Mouse (Mus musculus): Measurements from ENCODE around the gene Plac9a.
"Not testable (repeated sequence)": the region's sequence is repeated elsewhere in the genome, so short reads cannot be mapped to it uniquely, and the experiment has no call there.

Gene Plac9a

GRCm38 (mm10) chr14:25903000-25903399, at the start of gene Plac9a:
Gene Plac9a, minus strand, starts transcription at chr14:25903100.
- not testable (repeated sequence) for DNase-seq (ENCODE audit: low spot score)

- DNase-seq (ENCODE audit: low spot score) = not testable (repeated sequence)
These were observed 35.1 kb upstream of the Plac9a start, which contains the start of gene Cphx1 for GRCm38 (mm10) chr14:25938004-25938403. Gene Cphx1, plus strand, starts transcription at chr14:25938304.

GRCm38 (mm10) chr14:25936867-25937630, 34.1 kb upstream of the Plac9a start:
- not testable (repeated sequence) for DNase-seq (ENCODE audit: low spot score)

- DNase-seq (ENCODE audit: low spot score) = not testable (repeated sequence)
These were observed 24.6 kb upstream of the Plac9a start, which contains the start of gene Tmem254a for GRCm38 (mm10) chr14:25927562-25927881. Gene Tmem254a, minus strand, starts transcription at chr14:25927672.

GRCm38 (mm10) chr14:25926814-25927561, 24.1 kb upstream of the Plac9a start:
- DNase-seq (ENCODE audit: low spot score) = not testable (repeated sequence)

- DNase-seq (ENCODE audit: low spot score) = not testable (repeated sequence)
These were observed 15.7 kb upstream of the Plac9a start for GRCm38 (mm10) chr14:25918427-25919170.

GRCm38 (mm10) chr14:25908976-25909375, 6.1 kb upstream of the Plac9a start:
- DNase-seq (ENCODE audit: low spot score) = not testable (repeated sequence)

GRCm38 (mm10) chr14:25907272-25907671, 4.4 kb upstream of the Plac9a start:
- not testable (repeated sequence) for DNase-seq (ENCODE audit: low spot score)

- not testable (repeated sequence) for DNase-seq (ENCODE audit: low spot score)
These were observed 2.3 kb upstream of the Plac9a start for GRCm38 (mm10) chr14:25905243-25905642.

- DNase-seq (ENCODE audit: low spot score) = not testable (repeated sequence)
These were observed 7.2 kb downstream of the Plac9a start for GRCm38 (mm10) chr14:25895686-25896085.

GRCm38 (mm10) chr14:25894566-25894965, 8.3 kb downstream of the Plac9a start:
- DNase-seq (ENCODE audit: low spot score) = not testable (repeated sequence)

- DNase-seq (ENCODE audit: low spot score) = not testable (repeated sequence)
These were observed 17.0 kb downstream of the Plac9a start for GRCm38 (mm10) chr14:25885886-25886285.

GRCm38 (mm10) chr14:25881769-25882168, 21.1 kb downstream of the Plac9a start:
- not testable (repeated sequence) for DNase-seq (ENCODE audit: low spot score)

- not testable (repeated sequence) for DNase-seq (ENCODE audit: low spot score)
These were observed 26.3 kb downstream of the Plac9a start for GRCm38 (mm10) chr14:25876640-25877039.

- DNase-seq (ENCODE audit: low spot score) = no peak
These were observed 30.2 kb downstream of the Plac9a start for GRCm38 (mm10) chr14:25872461-25873415.

- no peak for DNase-seq (ENCODE audit: low spot score)
These were observed 33.6 kb downstream of the Plac9a start for GRCm38 (mm10) chr14:25869135-25869878.

GRCm38 (mm10) chr14:25868706-25869105, 34.2 kb downstream of the Plac9a start:
- no peak for DNase-seq (ENCODE audit: low spot score)

GRCm38 (mm10) chr14:25867834-25868233, 35.1 kb downstream of the Plac9a start:
- peak; percentile 73 for DNase-seq (ENCODE audit: low spot score)

GRCm38 (mm10) chr14:25866832-25867231, 36.1 kb downstream of the Plac9a start:
- no peak for DNase-seq (ENCODE audit: low spot score)

GRCm38 (mm10) chr14:25866384-25866783, 36.5 kb downstream of the Plac9a start:
- no peak for DNase-seq (ENCODE audit: low spot score)

All from yolk sac, embryonic 10.5 days (tissue).